Mouse (Mus musculus): ENCODE results near the gene Ptprd. TPM values are rescaled to one million over a fixed set of nuclear protein-coding genes. Genes with fewer than 3 reads are reported as not detected.

The Ptprd gene
- polyA plus RNA-seq, 1 experiment from 2014 or later, result 4.0 TPM

DNA sequence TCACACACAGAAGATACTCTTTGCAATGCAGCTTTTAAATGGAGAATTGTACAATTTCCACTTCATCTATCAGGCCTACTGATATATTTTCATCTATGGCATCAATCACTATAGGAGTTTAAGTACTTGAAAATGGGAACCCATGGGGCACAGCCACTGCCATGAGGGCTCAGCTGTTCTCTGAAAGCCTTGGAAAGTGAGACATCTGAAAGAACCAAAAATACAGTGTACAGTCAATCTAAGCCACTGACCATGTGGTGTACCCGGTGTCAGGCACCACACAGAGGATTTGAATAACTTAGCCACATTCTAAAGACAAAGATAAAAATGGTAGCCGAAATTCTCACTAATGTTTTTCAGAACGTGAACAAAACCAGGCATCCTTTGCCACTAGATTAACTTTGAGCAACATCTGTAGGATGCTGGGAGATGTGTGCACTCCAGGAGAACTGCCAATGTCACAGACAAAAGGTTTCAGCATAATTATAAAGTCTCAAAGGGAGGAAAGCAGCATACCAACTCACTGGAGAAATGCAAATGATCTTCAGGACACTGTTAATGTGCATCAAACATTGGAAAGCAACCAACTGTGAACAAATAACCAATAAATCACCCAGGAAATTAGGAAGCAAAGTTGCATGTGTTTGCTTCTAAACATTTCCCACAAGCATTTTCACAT lies 69.5 kb downstream of the Ptprd start:
- Histone ChIP-seq H3K9ac (no peak overlapping the region), H3K4me1 (no peaks in the 10 kb centered on the region), H3K27ac (no peak overlapping the region), H3K27me3 (replicated peaks) (no peaks in the 10 kb centered on the region), H3K9me3 (replicated peaks) (no peaks in the 10 kb centered on the region), H3K4me2 (no peak overlapping the region), H3K4me3 (no peak overlapping the region), H3K36me3 (no peaks in the 10 kb centered on the region)
- no peak for ATAC-seq
- WGBS (ENCODE audit: insufficient replicate concordance), result 70% methylated on average over 3 of the region's 3 CpGs

DNA sequence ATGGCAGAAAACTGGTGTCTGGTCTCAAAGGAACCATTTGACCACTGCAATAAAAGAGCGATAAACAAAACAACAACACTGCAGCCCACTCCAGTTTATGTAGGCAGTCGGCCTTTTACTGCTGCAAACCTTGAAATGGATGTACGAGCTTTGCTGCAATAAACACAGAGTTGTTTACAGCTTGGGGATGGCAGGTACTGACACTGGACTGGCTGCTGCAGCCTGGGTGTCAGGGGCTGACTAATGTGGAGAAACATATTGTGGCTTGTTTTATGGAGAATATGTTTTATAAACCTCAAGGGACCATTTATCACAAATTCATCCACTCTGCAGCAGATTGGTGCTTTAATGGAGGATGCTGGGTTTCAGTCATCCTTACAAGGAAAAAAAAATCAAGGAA lies 100.9 kb downstream of the Ptprd start:
- H3K4me1 ChIP-seq, result no peaks in the 10 kb centered on the region
- no peak overlapping the region for H3K4me3 ChIP-seq
- H3K9ac ChIP-seq, result no peak overlapping the region
- no peaks in the 10 kb centered on the region for H3K27me3 ChIP-seq (replicated peaks)
- no peak overlapping the region for H3K4me2 ChIP-seq
- 63% methylated on average over 3 of the region's 3 CpGs for WGBS (ENCODE audit: insufficient replicate concordance)
- no peak for ATAC-seq
- H3K36me3 ChIP-seq, result no peaks in the 10 kb centered on the region
- no peak overlapping the region for H3K27ac ChIP-seq
- H3K9me3 ChIP-seq (replicated peaks), result no peaks in the 10 kb centered on the region

DNA sequence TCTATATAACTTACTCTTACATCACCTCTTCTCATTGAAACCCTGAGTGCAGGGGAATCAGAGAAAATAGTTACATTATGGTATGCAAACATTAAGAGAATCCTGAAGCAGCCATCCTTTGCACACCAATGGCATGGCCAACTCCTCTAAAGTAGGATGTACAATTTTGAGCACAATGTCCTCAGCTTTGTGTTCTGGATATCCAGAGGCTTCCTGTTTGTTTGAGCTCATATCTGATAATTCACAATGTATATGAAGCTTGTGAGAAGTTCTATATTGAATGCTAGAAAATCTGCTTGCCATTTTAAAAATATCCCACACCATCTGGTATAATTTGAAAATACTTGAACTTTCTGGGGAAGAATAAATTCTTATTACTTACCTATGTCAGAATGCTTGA lies 114.2 kb downstream of the Ptprd start:
- no peak overlapping the region for H3K4me2 ChIP-seq
- no peak overlapping the region for H3K9ac ChIP-seq
- no peak overlapping the region for H3K27ac ChIP-seq
- no peaks in the 10 kb centered on the region for H3K9me3 ChIP-seq (replicated peaks)
- H3K4me3 ChIP-seq, result no peak overlapping the region
- no peaks in the 10 kb centered on the region for H3K36me3 ChIP-seq
- no peaks in the 10 kb centered on the region for H3K4me1 ChIP-seq
- H3K27me3 ChIP-seq (replicated peaks), result no peaks in the 10 kb centered on the region
- no peak for ATAC-seq

GRCm38 (mm10) chr4:78082744-78083143 lies 129.0 kb downstream of the Ptprd start:
- Histone ChIP-seq H3K27ac (no peak overlapping the region), H3K27me3 (replicated peaks) (no peaks in the 10 kb centered on the region), H3K4me1 (no peaks in the 10 kb centered on the region), H3K4me2 (no peak overlapping the region), H3K9ac (no peak overlapping the region), H3K9me3 (replicated peaks) (no peaks in the 10 kb centered on the region), H3K36me3 (no peaks in the 10 kb centered on the region), H3K4me3 (no peak overlapping the region)
- ATAC-seq, result no peak

GRCm38 (mm10) chr4:78077499-78077898 lies 134.3 kb downstream of the Ptprd start:
- Histone ChIP-seq H3K4me3 (no peak overlapping the region), H3K9ac (no peak overlapping the region), H3K27ac (no peak overlapping the region), H3K4me2 (no peak overlapping the region), H3K27me3 (replicated peaks) (no peaks in the 10 kb centered on the region), H3K9me3 (replicated peaks) (no peaks in the 10 kb centered on the region), H3K4me1 (no peaks in the 10 kb centered on the region), H3K36me3 (no peaks in the 10 kb centered on the region)
- no peak for ATAC-seq

GRCm38 (mm10) chr4:78077087-78077486 lies 134.7 kb downstream of the Ptprd start:
- no peak overlapping the region for H3K9ac ChIP-seq
- H3K4me3 ChIP-seq, result no peak overlapping the region
- no peak overlapping the region for H3K4me2 ChIP-seq
- WGBS (ENCODE audit: insufficient replicate concordance), result 61% methylated on average over 1 of the region's 1 CpGs
- no peaks in the 10 kb centered on the region for H3K27me3 ChIP-seq (replicated peaks)
- no peaks in the 10 kb centered on the region for H3K4me1 ChIP-seq
- no peaks in the 10 kb centered on the region for H3K36me3 ChIP-seq
- H3K27ac ChIP-seq, result no peak overlapping the region
- no peaks in the 10 kb centered on the region for H3K9me3 ChIP-seq (replicated peaks)
- no peak for ATAC-seq

- Histone ChIP-seq H3K9me3 (replicated peaks) (no peaks in the 10 kb centered on the region), H3K27ac (no peak overlapping the region), H3K36me3 (no peaks in the 10 kb centered on the region), H3K4me1 (no peaks in the 10 kb centered on the region), H3K4me3 (no peak overlapping the region), H3K9ac (no peak overlapping the region), H3K27me3 (replicated peaks) (no peaks in the 10 kb centered on the region), H3K4me2 (no peak overlapping the region)
- no peak for ATAC-seq
- WGBS (ENCODE audit: insufficient replicate concordance), result 78% methylated on average over 5 of the region's 5 CpGs
These were observed 173.4 kb downstream of the Ptprd start for GRCm38 (mm10) chr4:78038401-78038800.

GRCm38 (mm10) chr4:78002065-78002464 lies 209.7 kb downstream of the Ptprd start:
- no peak for ATAC-seq
- 63% methylated on average over 1 of the region's 1 CpGs for WGBS (ENCODE audit: insufficient replicate concordance)

GRCm38 (mm10) chr4:77992709-77993108 lies 219.1 kb downstream of the Ptprd start:
- no peaks in the 10 kb centered on the region for H3K27me3 ChIP-seq (replicated peaks)
- H3K4me2 ChIP-seq, result no peak overlapping the region
- H3K4me3 ChIP-seq, result no peak overlapping the region
- H3K36me3 ChIP-seq, result no peaks in the 10 kb centered on the region
- no peak for ATAC-seq
- WGBS (ENCODE audit: insufficient replicate concordance), result 67% methylated on average over 4 of the region's 4 CpGs
- H3K9me3 ChIP-seq (replicated peaks), result no peaks in the 10 kb centered on the region
- no peak overlapping the region for H3K27ac ChIP-seq
- no peaks in the 10 kb centered on the region for H3K4me1 ChIP-seq
- H3K9ac ChIP-seq, result no peak overlapping the region

More at GRCm38 (mm10) chr4:78002065-78002464, 209.7 kb downstream of the Ptprd start:
- Histone ChIP-seq H3K4me1 (no peaks in the 10 kb centered on the region), H3K4me2 (no peak overlapping the region), H3K36me3 (no peaks in the 10 kb centered on the region), H3K9me3 (replicated peaks) (no peaks in the 10 kb centered on the region), H3K27ac (no peak overlapping the region), H3K27me3 (replicated peaks) (no peaks in the 10 kb centered on the region), H3K4me3 (no peak overlapping the region), H3K9ac (no peak overlapping the region)

DNA sequence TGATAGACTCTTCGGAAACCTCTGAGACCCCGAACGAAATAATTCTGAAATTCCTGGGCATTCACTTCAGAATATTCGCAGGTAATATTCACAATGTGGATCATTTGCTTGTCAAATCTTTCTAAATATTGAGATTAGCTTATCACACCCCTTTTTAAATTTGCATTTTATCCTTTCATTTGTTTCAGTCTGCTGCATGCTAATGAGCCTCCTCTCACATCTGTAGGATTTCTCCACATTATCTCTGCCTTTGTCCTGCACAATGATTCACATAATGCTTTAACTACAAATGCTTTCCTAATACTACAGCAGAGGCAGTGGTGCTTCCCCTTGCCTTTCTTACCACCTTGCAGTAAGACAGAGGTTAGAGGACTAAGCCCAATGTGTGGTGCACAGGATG lies 229.7 kb downstream of the Ptprd start:
- no peaks in the 10 kb centered on the region for H3K36me3 ChIP-seq
- H3K4me1 ChIP-seq, result no peaks in the 10 kb centered on the region
- no peak overlapping the region for H3K4me2 ChIP-seq
- no peak overlapping the region for H3K27ac ChIP-seq
- 74% methylated on average over 4 of the region's 4 CpGs for WGBS (ENCODE audit: insufficient replicate concordance)
- ATAC-seq, result no peak
- H3K9me3 ChIP-seq (replicated peaks), result no peaks in the 10 kb centered on the region
- no peak overlapping the region for H3K9ac ChIP-seq
- no peaks in the 10 kb centered on the region for H3K27me3 ChIP-seq (replicated peaks)
- no peak overlapping the region for H3K4me3 ChIP-seq

GRCm38 (mm10) chr4:77961711-77962110 lies 250.1 kb downstream of the Ptprd start:
- ATAC-seq, result no peak
- WGBS (ENCODE audit: insufficient replicate concordance), result 16% methylated on average over 2 of the region's 2 CpGs
- H3K9ac ChIP-seq, result no peak overlapping the region
- H3K36me3 ChIP-seq, result no peaks in the 10 kb centered on the region
- H3K4me2 ChIP-seq, result no peak overlapping the region
- H3K9me3 ChIP-seq (replicated peaks), result no peaks in the 10 kb centered on the region
- no peaks in the 10 kb centered on the region for H3K27me3 ChIP-seq (replicated peaks)
- H3K27ac ChIP-seq, result no peak overlapping the region
- H3K4me3 ChIP-seq, result no peak overlapping the region
- no peaks in the 10 kb centered on the region for H3K4me1 ChIP-seq

DNA sequence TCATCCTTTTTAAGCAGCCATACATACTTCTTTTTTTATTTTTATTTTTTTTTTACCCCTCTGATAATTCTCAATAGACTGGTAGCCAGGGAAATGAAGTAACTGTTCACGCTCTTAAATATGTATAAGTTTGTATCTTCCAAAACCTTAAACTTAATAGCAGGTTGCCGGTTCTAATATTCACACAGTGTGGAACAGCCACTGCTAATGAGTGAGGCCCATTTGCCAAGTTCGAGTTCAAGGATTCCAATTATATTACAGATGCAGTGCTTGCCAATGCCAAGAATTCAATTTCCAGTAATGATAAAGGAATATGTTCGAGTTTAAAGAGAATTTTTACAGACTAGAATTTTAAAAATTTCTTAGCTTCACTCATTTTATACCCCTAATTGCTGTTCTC lies 322.3 kb downstream of the Ptprd start:
- Histone ChIP-seq H3K27me3 (replicated peaks) (no peaks in the 10 kb centered on the region), H3K36me3 (no peaks in the 10 kb centered on the region), H3K9ac (no peak overlapping the region), H3K4me1 (no peaks in the 10 kb centered on the region), H3K4me3 (no peak overlapping the region), H3K9me3 (replicated peaks) (no peaks in the 10 kb centered on the region), H3K4me2 (no peak overlapping the region), H3K27ac (no peak overlapping the region)
- ATAC-seq, result no peak
- 57% methylated on average over 4 of the region's 4 CpGs for WGBS (ENCODE audit: insufficient replicate concordance)

DNA sequence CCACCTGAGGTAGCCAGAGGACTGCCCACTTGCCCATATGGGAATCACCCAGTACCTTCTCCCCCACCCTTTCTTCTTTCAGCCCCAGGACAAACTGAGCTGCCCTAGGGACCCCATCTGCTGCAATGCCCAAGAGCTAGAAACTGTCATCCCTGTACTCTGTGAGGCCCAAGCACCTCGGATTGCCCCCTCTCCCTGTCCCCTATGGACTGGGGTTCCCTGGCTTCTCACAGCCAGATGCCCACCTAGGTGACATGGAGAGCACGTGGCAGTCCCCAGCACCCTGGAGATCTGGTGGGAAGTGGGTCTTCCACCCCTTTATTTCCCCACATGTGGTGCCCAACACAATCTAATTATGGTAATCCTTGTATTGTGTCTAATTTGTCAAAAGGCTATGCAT lies 331.5 kb downstream of the Ptprd start:
- WGBS (ENCODE audit: insufficient replicate concordance), result 37% methylated on average over 2 of the region's 2 CpGs
- Histone ChIP-seq H3K27me3 (replicated peaks) (no peaks in the 10 kb centered on the region), H3K27ac (no peak overlapping the region), H3K4me2 (no peak overlapping the region), H3K9ac (no peak overlapping the region), H3K36me3 (no peaks in the 10 kb centered on the region), H3K4me3 (no peak overlapping the region), H3K9me3 (replicated peaks) (no peaks in the 10 kb centered on the region), H3K4me1 (no peaks in the 10 kb centered on the region)
- no peak for ATAC-seq
